Mouse (Mus musculus) midbrain, embryonic 12.5 days (tissue): ENCODE measurements around the gene Hdac10. TPM values are rescaled to one million over a fixed set of nuclear protein-coding genes. Genes with fewer than 3 reads are reported as not detected.

ENCODE experiments used
- ATAC-seq: fragments of 200-750 bp; cut with Nextera tagmentation; 2 replicates; pipeline ENCODE4 v1.8.0; 2017; ENCODE audit warnings: low read depth, moderate TSS enrichment, moderate library complexity; ENCODE audit not compliant: low FRiP score
- H3K27ac ChIP-seq: fragments of 300-500 bp; sonication (generic); replicated peaks from 2 replicates; pipeline ENCODE4 v1.5.1; 2016; ENCODE audit warnings: mild to moderate bottlenecking
- H3K27me3 ChIP-seq: fragments of 300-500 bp; sonication (generic); 2 replicates; pipeline ENCODE4 v1.6.1; 2016; ENCODE audit warnings: mild to moderate bottlenecking
- H3K36me3 ChIP-seq: fragments of 300-500 bp; sonication (generic); 2 replicates; pipeline ENCODE4 v1.6.1; 2016
- H3K4me1 ChIP-seq: fragments of 300-500 bp; sonication (generic); 2 replicates; pipeline ENCODE4 v1.6.1; 2016
- H3K4me2 ChIP-seq: fragments of 300-500 bp; sonication (generic); replicated peaks from 2 replicates; pipeline ENCODE4 v1.6.1; 2016; ENCODE audit warnings: mild to moderate bottlenecking, moderate library complexity
- H3K4me3 ChIP-seq: fragments of 300-500 bp; sonication (generic); 2 replicates; pipeline ENCODE4 v1.5.1; 2016; ENCODE audit warnings: mild to moderate bottlenecking
- H3K9ac ChIP-seq: fragments of 300-500 bp; sonication (generic); replicated peaks from 2 replicates; pipeline ENCODE4 v1.6.1; 2016; ENCODE audit warnings: mild to moderate bottlenecking, moderate library complexity
- H3K9me3 ChIP-seq: fragments of 300-500 bp; sonication (generic); 2 replicates; pipeline ENCODE4 v1.6.1; 2016; ENCODE audit warnings: mild to moderate bottlenecking
- WGBS: fragments of 180-500 bp; shearing (Covaris S2); methylation state at CpG from one replicate; pipeline ENCODE4 v1.1.7; 2016; 5-methylcytosine and 5-hydroxymethylcytosine counted together
- polyA plus RNA-seq: library from polyadenylated mRNA; unstranded; fragments of >200 nt; fragmentation: Nextera tagmentation; extraction: Ambion mirVana; gene quantifications from 2 replicates; pipeline ENCODE4 v1.2.1, GENCODE M21; 2016

The Hdac10 gene
- polyA plus RNA-seq, 1 experiment from 2014 or later = 25.1 TPM

DNA sequence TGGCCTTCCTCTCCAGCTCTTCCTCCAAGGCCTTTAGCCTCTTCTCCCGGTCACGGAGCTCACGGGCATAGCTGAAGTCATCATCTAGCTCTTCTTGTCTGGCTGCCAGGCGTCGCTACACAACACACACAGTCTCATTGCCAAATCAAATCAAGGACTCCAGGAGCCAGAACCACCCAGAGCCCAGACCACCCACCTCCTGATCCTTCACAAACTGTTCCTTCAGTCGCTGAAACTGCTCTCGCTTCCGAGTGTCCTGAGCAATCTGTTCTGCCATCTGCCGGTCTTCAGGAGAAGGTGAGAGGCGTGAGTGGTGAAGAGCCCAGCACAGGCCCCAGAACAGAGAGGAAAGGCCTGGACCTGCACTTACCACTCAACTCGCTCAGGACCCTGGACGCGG is 22.4 kb downstream of the Hdac10 start:
- H3K9ac ChIP-seq = no peak overlapping the region
- H3K9me3 ChIP-seq = no peaks in the 10 kb centered on the region
- no peaks in the 10 kb centered on the region for H3K4me1 ChIP-seq
- H3K4me3 ChIP-seq = no peak overlapping the region
- H3K4me2 ChIP-seq = no peak overlapping the region
- 89% methylated on average over 13 of the region's 13 CpGs for WGBS
- H3K36me3 ChIP-seq = peaks cover 96% of the 10 kb centered on the region
- H3K27ac ChIP-seq = no peak overlapping the region
- no peak for ATAC-seq
- H3K27me3 ChIP-seq = no peaks in the 10 kb centered on the region

DNA sequence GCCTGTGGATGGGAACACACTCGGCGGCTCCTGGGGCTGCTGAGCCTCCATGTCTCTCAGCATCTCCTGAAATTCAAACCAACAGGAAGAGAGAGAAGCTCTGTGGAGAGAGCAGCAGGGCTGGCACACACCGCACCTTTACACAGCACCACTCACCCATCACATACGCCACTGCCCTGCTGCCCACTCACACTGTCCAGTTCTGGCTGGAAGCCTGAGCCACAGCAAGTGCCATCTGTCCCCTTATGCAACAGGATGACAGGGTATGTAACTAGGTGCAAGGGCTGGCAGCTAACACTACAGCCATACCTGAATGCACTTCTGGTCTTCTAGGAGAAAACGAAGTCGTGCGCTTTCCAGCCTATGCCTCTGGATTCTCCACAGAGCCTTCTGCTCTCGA is 24.1 kb downstream of the Hdac10 start:
- no peak overlapping the region for H3K4me2 ChIP-seq
- no peaks in the 10 kb centered on the region for H3K27me3 ChIP-seq
- H3K9ac ChIP-seq = no peak overlapping the region
- H3K36me3 ChIP-seq = peaks cover 96% of the 10 kb centered on the region
- H3K4me1 ChIP-seq = no peaks in the 10 kb centered on the region
- H3K9me3 ChIP-seq = no peaks in the 10 kb centered on the region
- H3K27ac ChIP-seq = no peak overlapping the region
- no peak overlapping the region for H3K4me3 ChIP-seq
- 96% methylated on average over 8 of the region's 8 CpGs for WGBS
- ATAC-seq = no peak

DNA sequence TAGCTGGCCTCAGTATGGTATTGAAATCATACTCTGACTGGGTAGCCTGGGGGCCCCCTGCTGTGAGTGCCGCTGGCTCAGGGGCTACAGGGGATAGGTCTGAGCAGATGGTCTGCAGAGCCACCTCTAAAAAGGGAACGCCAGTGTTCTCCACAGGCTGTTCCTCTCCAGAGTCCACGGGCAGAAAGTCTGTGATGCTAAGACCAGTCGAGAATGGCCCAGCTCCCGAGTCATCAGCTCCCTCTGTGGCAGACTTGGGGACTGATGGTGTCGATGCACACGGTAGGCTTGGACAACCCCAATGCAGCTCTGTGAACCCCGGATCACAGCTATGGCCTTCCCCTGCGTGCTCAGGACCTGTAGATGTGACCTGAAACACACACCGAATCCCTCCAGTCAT is 24.6 kb downstream of the Hdac10 start:
- Histone ChIP-seq H3K9me3 (no peaks in the 10 kb centered on the region), H3K4me2 (no peak overlapping the region), H3K36me3 (peaks cover 96% of the 10 kb centered on the region), H3K27ac (no peak overlapping the region), H3K4me3 (no peak overlapping the region), H3K4me1 (no peaks in the 10 kb centered on the region), H3K9ac (no peak overlapping the region), H3K27me3 (no peaks in the 10 kb centered on the region)
- WGBS = 90% methylated on average over 10 of the region's 10 CpGs
- no peak for ATAC-seq

DNA sequence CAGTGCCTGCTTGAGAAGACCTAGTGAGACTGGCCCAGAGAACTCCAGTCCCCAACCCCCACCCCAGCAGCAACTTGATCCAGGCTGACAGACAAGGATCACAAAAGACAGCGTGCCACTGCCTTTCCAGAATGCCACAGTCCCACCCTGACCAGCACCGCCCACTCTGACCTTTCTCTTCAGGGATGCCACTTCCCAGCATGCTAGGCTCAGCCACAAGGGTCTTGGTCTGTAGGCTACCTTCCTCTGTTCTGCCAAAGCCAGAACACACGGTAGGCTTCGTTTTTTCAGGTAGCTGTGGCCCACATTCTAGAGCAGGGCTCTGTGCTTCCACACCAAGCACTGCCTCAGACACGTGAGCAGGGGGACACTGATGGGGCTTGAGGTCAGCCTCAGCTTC is 25.9 kb downstream of the Hdac10 start:
- no peak overlapping the region for H3K4me2 ChIP-seq
- no peak for ATAC-seq
- peaks cover 96% of the 10 kb centered on the region for H3K36me3 ChIP-seq
- no peak overlapping the region for H3K4me3 ChIP-seq
- H3K4me1 ChIP-seq = no peaks in the 10 kb centered on the region
- no peak overlapping the region for H3K9ac ChIP-seq
- no peak overlapping the region for H3K27ac ChIP-seq
- 55% methylated on average over 5 of the region's 5 CpGs for WGBS
- no peaks in the 10 kb centered on the region for H3K27me3 ChIP-seq
- no peaks in the 10 kb centered on the region for H3K9me3 ChIP-seq

DNA sequence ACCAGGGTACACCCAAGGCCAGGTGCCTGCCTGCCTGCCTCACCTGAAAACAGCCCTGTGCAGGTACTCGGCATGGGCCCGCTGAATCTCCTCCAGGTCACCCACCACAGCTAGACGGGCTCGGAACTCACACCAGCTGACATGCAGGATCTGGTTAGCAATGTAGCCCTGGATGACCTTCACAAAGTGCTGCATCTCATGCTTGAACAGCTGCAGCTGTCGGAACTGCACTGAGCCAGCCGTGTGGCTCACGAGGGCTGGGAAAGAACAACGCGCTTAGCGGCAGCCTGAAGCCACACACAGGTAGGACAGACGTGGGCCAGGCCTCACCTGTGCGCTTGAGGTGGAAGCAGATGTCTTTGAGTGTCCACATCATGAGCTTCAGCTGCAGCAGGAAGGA is 27.7 kb downstream of the Hdac10 start:
- Histone ChIP-seq H3K4me2 (no peak overlapping the region), H3K27ac (no peak overlapping the region), H3K4me1 (no peaks in the 10 kb centered on the region), H3K9me3 (no peaks in the 10 kb centered on the region), H3K36me3 (peaks cover 96% of the 10 kb centered on the region), H3K27me3 (no peaks in the 10 kb centered on the region), H3K4me3 (no peak overlapping the region), H3K9ac (no peak overlapping the region)
- WGBS = 92% methylated on average over 12 of the region's 12 CpGs
- no peak for ATAC-seq

DNA sequence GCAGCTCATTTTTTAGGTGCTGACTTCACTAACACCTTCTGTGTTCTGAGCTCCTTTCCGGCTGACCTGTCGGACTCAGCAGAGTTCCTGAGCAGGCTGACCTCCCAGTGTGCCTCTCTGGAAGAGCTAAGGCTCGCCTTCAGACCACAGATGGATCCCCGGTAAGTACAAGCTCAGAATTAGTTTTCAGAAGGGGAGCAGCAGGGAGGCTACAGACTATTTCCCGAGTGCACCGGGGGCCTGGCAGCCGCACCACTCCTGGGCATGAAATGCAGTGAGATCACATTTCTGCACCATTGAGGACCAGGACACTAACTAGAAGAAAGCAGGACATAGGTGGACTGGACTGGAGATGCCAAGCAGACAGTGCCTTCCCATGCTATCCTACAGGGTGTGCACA is 29.9 kb downstream of the Hdac10 start:
- H3K36me3 ChIP-seq = peaks cover 97% of the 10 kb centered on the region
- 88% methylated on average over 7 of the region's 7 CpGs for WGBS
- no peaks in the 10 kb centered on the region for H3K27me3 ChIP-seq
- H3K27ac ChIP-seq = no peak overlapping the region
- no peaks in the 10 kb centered on the region for H3K4me1 ChIP-seq
- no peak overlapping the region for H3K9ac ChIP-seq
- no peak for ATAC-seq
- H3K4me3 ChIP-seq = no peak overlapping the region
- H3K4me2 ChIP-seq = no peak overlapping the region
- no peaks in the 10 kb centered on the region for H3K9me3 ChIP-seq

DNA sequence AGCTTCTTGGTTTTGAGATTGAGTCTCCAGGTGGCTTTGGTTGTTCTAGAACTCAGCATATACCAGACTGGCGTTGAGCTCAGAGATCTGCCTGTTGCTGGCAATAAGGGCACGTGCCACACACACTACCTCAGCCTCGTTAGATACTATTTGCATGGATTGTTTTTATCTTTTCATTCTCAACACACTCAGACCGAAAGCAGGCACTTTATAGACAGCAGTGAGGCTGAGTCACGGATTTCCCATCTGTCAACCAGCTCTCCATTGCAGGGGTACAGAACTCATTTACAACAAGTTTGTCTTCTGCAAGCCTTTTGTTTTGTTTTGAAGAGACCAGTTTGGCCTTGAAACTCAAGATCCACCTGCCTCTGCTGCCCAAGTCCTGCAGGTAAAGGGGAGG is 31.1 kb downstream of the Hdac10 start:
- no peaks in the 10 kb centered on the region for H3K4me1 ChIP-seq
- no peaks in the 10 kb centered on the region for H3K27me3 ChIP-seq
- H3K27ac ChIP-seq = no peak overlapping the region
- no peak for ATAC-seq
- WGBS = 93% methylated on average over 5 of the region's 5 CpGs
- H3K9ac ChIP-seq = no peak overlapping the region
- no peak overlapping the region for H3K4me2 ChIP-seq
- peaks cover 99% of the 10 kb centered on the region for H3K36me3 ChIP-seq
- H3K9me3 ChIP-seq = no peaks in the 10 kb centered on the region
- no peak overlapping the region for H3K4me3 ChIP-seq

DNA sequence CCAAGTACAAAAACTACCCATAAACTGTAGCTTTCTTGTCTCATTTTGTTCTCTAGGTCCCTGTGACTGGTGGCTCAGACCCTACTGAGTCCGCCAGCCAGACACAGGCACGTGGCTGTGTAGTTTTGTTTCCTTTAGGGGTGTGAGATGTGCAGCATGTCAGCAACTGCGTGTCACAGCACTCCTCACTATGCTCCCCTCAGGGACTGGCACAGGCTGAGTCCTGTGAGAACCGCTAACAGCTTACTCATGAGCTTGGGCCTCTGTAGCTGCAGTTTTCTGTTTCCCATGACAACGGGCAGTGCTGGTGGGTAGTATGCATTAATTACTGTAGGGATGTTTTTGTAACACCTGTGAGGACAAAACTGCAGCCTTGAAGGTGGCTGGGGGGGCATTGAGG is 36.3 kb downstream of the Hdac10 start:
- H3K9ac ChIP-seq = no peak overlapping the region
- ATAC-seq = no peak
- no peaks in the 10 kb centered on the region for H3K27me3 ChIP-seq
- no peaks in the 10 kb centered on the region for H3K9me3 ChIP-seq
- peaks cover 51% of the 10 kb centered on the region for H3K36me3 ChIP-seq
- 80% methylated on average over 5 of the region's 5 CpGs for WGBS
- H3K4me1 ChIP-seq = peaks cover 20% of the 10 kb centered on the region
- H3K4me2 ChIP-seq = no peak overlapping the region
- no peak overlapping the region for H3K27ac ChIP-seq
- H3K4me3 ChIP-seq = no peak overlapping the region

DNA sequence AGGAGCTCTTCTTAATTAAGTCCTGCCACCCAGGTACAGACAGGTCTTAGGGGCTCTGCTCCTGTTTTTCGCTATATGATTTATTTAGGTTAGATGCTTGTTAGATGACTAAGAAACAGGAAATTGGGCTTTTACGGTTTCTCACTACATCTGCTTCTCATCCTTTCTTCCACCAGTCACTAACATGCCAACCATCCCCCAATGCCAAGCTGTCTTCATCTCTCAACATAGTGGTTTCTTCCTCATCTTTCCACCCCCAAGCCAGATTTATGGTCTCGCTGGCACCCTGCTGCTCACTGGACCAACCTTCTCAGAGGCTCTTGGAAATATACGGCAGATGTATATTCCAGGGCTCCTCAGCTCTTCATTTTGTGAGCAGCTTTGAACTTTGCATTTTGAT is 37.8 kb downstream of the Hdac10 start:
- no peak overlapping the region for H3K27ac ChIP-seq
- H3K4me2 ChIP-seq = peak overlapping the region; percentile 100; the same call in 1 of the 2 replicates
- peaks cover 20% of the 10 kb centered on the region for H3K4me1 ChIP-seq
- no peak overlapping the region for H3K4me3 ChIP-seq
- H3K9ac ChIP-seq = no peak overlapping the region
- no peaks in the 10 kb centered on the region for H3K27me3 ChIP-seq
- 90% methylated on average over 4 of the region's 4 CpGs for WGBS
- no peak for ATAC-seq
- no peaks in the 10 kb centered on the region for H3K9me3 ChIP-seq
- peaks cover 48% of the 10 kb centered on the region for H3K36me3 ChIP-seq

DNA sequence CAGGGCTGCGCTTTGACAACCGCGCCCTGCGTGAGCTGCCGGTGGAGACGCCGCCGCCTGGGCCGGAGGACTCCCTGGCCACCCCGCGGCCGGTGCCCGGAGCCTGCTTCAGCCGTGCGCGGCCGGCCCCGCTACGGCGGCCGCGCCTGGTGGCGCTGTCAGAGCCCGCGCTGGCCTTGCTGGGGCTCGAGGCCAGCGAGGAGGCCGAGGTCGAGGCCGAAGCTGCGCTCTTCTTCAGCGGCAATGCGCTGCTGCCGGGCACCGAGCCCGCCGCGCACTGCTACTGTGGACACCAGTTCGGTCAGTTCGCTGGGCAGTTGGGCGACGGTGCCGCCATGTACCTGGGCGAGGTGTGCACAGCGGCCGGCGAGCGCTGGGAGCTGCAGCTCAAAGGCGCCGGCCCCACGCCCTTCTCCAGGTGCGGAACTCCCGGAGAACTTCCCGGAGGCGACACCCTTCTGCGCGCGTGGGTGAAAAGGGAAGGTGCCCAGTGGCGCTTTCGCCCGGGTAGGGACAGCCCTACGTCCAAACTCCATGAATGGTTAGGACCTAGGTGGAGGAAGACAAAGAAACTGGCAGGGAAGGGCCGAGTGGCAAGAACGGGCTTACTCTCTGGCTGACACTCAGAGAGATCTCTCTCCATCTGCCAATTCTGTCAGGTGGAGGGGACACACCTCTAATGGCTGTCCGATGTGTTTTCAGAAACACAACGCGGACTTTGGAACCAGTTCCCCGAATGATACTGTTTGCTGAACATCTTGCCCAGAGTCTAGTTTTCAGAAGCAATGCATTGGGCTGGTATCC is 39.0 kb downstream of the Hdac10 start:
- Histone ChIP-seq H3K4me1 (peaks cover 20% of the 10 kb centered on the region), H3K27me3 (no peaks in the 10 kb centered on the region), H3K36me3 (peaks cover 48% of the 10 kb centered on the region), H3K27ac (peak overlapping the region; percentile 73), H3K4me2 (peak overlapping the region; percentile 100), H3K4me3 (peak overlapping the region; percentile 99), H3K9ac (peak overlapping the region; percentile 98), H3K9me3 (no peaks in the 10 kb centered on the region)
- ATAC-seq = peak; percentile 70
- WGBS = 4% methylated on average over 68 of the region's 68 CpGs

DNA sequence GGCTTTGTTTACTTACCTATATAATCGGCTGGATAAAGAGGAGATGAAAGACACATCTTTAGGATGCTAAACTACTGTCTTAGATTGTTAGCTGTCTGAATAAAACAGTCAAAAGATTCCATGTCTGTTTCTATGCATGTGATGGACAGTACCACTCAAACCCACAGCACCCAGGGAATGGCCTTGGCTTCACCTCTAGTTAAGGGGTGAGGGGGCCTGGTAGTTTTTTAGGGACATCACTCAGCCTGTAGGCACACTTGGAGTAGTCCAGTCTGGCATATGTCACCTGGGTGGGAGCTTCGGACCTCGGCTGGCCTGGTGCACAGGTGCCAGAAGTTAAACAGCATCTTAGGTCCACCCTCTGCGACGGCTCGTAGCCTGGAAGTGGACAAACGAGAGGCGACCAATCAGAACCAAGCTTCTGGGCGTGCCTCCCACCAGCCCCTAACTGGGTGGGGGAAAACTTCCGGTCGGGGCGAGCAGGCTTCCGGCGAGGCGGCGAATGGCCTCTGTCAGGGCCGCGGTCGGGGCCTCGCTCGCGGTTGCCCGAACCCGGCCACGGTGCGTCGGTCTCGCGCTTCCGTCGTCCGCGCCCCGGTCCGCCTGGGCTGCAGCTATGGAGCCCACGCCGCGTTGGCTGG is 39.8 kb downstream of the Hdac10 start, which contains the start of gene Selenoo:
Selenoo (plus strand) TSS at position 478 of the 641 bp plus-strand sequence.
- peak within 1 kb of the TSS; percentile 100 for H3K4me2 ChIP-seq
- WGBS = 2% methylated on average over 37 of the region's 38 CpGs
- ATAC-seq = peak; percentile 94
- H3K4me3 ChIP-seq = peak within 1 kb of the TSS; percentile 99
- no peaks in the 10 kb centered on the region for H3K27me3 ChIP-seq
- H3K36me3 ChIP-seq = peaks cover 48% of the 10 kb centered on the region
- peaks cover 20% of the 10 kb centered on the region for H3K4me1 ChIP-seq
- H3K27ac ChIP-seq = peak within 1 kb of the TSS; percentile 73
- peak within 1 kb of the TSS; percentile 98 for H3K9ac ChIP-seq
- no peaks in the 10 kb centered on the region for H3K9me3 ChIP-seq

DNA sequence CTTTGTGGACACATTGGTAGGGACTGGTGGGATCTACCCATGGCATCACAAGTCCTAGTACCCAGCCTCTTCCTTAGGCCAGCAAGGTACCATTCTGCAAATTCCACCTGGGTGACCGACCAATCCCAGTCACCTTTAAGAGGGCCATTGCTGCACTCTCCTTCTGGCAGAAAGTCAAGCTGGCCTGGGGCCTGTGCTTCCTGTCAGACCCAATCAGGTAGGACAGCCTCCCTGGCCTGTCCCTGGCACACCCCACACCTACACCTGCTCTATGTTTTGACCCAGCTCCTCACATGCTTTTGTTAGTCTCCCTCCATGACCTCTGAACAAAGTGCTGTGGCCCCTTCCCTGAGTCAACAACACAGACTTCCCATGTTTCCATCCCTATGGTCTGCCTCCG is 43.7 kb downstream of the Hdac10 start:
- Histone ChIP-seq H3K36me3 (peaks cover 62% of the 10 kb centered on the region), H3K27ac (no peak overlapping the region), H3K9ac (no peak overlapping the region), H3K4me3 (no peak overlapping the region), H3K4me2 (no peak overlapping the region), H3K27me3 (no peaks in the 10 kb centered on the region), H3K9me3 (no peaks in the 10 kb centered on the region), H3K4me1 (peaks cover 14% of the 10 kb centered on the region)
- 94% methylated on average over 2 of the region's 2 CpGs for WGBS
- ATAC-seq = no peak
